Mouse (Mus musculus) liver, embryonic 14.5 days (tissue): ENCODE data around the gene Pappa. TPM values are rescaled to one million over a fixed set of nuclear protein-coding genes. Genes with fewer than 3 reads are reported as not detected.

Source experiments
- ATAC-seq: fragments of 200-750 bp; cut with Nextera tagmentation; 2 replicates; pipeline ENCODE4 v1.8.0; 2017; ENCODE audit warnings: moderate number of reproducible peaks, mild to moderate bottlenecking, moderate library complexity; ENCODE audit not compliant: insufficient read depth
- DNase-seq, 3 experiments: peaks; one replicate each; pipeline ENCODE4 v3.0.0-alpha.2; 2012 to 2013; ENCODE audit warnings: low read depth in 3 of 3, low spot score in 3 of 3
- H3K27ac ChIP-seq: fragments of 300-500 bp; sonication (generic); 2 replicates; pipeline ENCODE4 v1.5.1; 2014; ENCODE audit warnings: moderate library complexity, mild to moderate bottlenecking, control low read depth, inconsistent platforms
- H3K27me3 ChIP-seq: fragments of 300-500 bp; sonication (generic); 2 replicates; pipeline ENCODE4 v1.6.1; 2014; ENCODE audit warnings: mild to moderate bottlenecking, low read length, moderate library complexity; ENCODE audit not compliant: control insufficient read depth, insufficient read depth
- H3K36me3 ChIP-seq: fragments of 300-500 bp; sonication (generic); replicated peaks from 2 replicates; pipeline ENCODE4 v1.6.1; 2014; ENCODE audit warnings: low read depth; ENCODE audit not compliant: control insufficient read depth, insufficient read depth
- H3K4me1 ChIP-seq, 2 experiments: fragments of 200-500 bp in 1 of 2; fragments of 300-500 bp in 1 of 2; sonication (generic) in 1 of 2; replicated peaks; 2 replicates each; pipeline ENCODE4 v1.6.1; 2012 to 2014; ENCODE audit warnings: antibody characterized with exemption in 1 of 2, inconsistent platforms in 1 of 2, low read length in 1 of 2; ENCODE audit not compliant: control insufficient read depth in 2 of 2, insufficient read depth in 2 of 2
- H3K4me2 ChIP-seq: fragments of 300-500 bp; sonication (generic); 2 replicates; pipeline ENCODE4 v1.6.1; 2014; ENCODE audit warnings: low read depth, mild to moderate bottlenecking, control low read depth, moderate library complexity
- H3K4me3 ChIP-seq, 2 experiments: fragments of 200-500 bp in 1 of 2; fragments of 300-500 bp in 1 of 2; sonication (generic) in 1 of 2; 2 replicates each; pipeline ENCODE4 v1.5.1; 2012 to 2014; ENCODE audit warnings: low read depth in 2 of 2, low read length in 2 of 2, mild to moderate bottlenecking in 2 of 2, control low read depth in 1 of 2, inconsistent platforms in 1 of 2, moderate library complexity in 1 of 2; ENCODE audit not compliant: insufficient read depth in 1 of 2
- H3K9ac ChIP-seq: fragments of 300-500 bp; sonication (generic); replicated peaks from 2 replicates; pipeline ENCODE4 v1.6.1; 2014; ENCODE audit warnings: mild to moderate bottlenecking, control low read depth, moderate library complexity
- H3K9me3 ChIP-seq: fragments of 300-500 bp; sonication (generic); 2 replicates; pipeline ENCODE4 v1.6.1; 2016; ENCODE audit warnings: low read length, mixed read lengths; ENCODE audit not compliant: control insufficient read depth
- CTCF ChIP-seq: IDR thresholded peaks from 2 replicates; pipeline ENCODE4 v1.5.1; 2016; ENCODE audit warnings: antibody characterized with exemption, low read depth, control low read depth
- EP300 ChIP-seq: IDR thresholded peaks from 2 replicates; pipeline ENCODE4 v1.6.1; 2016; ENCODE audit warnings: antibody characterized with exemption, low read depth
- WGBS: fragments of 180-500 bp; shearing (Covaris S2); extraction: QIAGEN DNeasy Blood & Tissue Kit; methylation state at CpG from one replicate; pipeline ENCODE4 v1.1.7; 2014; ENCODE audit not compliant: insufficient replicate concordance; 5-methylcytosine and 5-hydroxymethylcytosine counted together
- polyA plus RNA-seq, 2 experiments: library from polyadenylated mRNA; depleted of rRNA in 1 of 2; stranded (reverse) in 1 of 2; unstranded in 1 of 2; fragments of >200 nt; fragmentation: Nextera tagmentation in 1 of 2; extraction: Ambion mirVana in 1 of 2; gene quantifications; 2 replicates each; pipeline versions ENCODE4 v1.2.1 to v1.2.3; 2012 to 2014

Pappa gene
- polyA plus RNA-seq (2012; rRNA removed) (0.01 TPM in 2 replicates), polyA plus RNA-seq (2014; fragmentation: Nextera tagmentation; extraction: Ambion mirVana) (0.01 and 0.03 TPM in 2 replicates)

DNA sequence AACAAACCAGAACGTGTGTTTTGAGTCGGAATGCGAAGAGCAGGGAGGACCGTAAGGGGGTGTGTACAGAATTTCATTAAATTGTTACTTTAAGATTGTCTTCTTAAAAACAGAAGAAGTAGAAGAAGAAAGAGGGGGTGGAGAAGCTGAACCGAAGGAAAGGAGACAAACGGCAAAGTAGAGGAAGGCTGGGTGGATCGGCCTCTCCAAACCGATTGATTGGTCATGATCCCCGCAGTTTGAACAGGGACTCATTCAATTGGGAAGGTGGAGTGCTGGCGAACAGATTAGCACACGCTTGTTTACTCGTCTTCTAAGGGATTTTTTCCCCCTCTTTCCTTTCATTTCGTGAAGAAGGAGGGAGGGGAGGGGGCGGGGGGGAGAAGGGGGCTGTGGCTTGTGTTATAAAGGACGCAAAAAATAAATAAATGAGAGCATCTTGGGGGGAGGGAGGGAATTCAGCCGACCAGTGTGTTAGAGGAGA, at the start of gene Pappa:
TSS of gene Pappa (plus strand) at position 434 of the 484 bp plus-strand sequence.
- TF ChIP-seq EP300, result no peak
- no peak for TF ChIP-seq CTCF
- peak within 1 kb of the TSS; percentile 52 for H3K4me2 ChIP-seq
- no peaks in the 10 kb centered on the region for H3K36me3 ChIP-seq
- WGBS, result 2% methylated on average over 16 of the region's 16 CpGs
- H3K9ac ChIP-seq, result no peak within 1 kb of the TSS
- peaks cover 28% of the 10 kb centered on the region for H3K27me3 ChIP-seq
- ATAC-seq (no peak), DNase-seq (no peak)
- no peaks in the 10 kb centered on the region for H3K9me3 ChIP-seq
- H3K4me3 ChIP-seq, result peak within 1 kb of the TSS; percentile 21 to 40; a peak in 3 of 4 replicates
- H3K4me1 ChIP-seq, result no peaks in the 10 kb centered on the region
- H3K27ac ChIP-seq, result no peak within 1 kb of the TSS

DNA sequence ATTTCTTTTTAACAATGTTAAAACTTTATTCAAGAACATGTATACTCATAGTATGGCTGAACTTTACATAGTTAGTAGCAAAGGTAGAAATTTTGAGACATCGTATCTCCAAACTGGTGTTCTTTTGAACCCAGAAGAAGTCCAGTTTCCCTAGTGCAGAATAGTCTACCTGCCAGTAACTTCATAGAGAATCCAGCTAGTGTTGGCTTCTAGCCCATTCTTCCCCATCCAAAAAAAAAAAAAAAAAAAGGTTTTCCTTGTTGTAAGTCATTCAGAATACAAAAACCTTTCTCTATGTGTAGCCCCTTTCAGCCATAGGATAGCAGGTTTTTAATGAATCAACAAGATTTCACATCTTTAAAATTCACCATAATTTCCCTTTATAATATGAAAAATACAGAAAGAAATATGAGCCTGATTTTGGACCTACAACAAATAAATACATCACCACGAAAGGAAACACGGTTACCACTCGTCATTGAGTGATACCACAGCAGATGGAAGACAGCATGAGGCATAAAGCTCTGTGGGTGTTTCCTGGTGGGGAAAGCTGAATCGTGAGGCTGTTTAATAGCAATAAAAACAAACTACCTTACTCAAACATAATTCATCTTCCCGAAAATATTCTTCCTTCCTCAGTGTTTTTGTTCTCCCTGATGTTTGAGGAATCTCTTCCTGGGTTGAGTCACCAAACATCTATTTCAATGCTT, 45.9 kb upstream of the Pappa start:
- no peaks in the 10 kb centered on the region for H3K9me3 ChIP-seq
- no peak overlapping the region for H3K9ac ChIP-seq
- TF ChIP-seq EP300, result no peak
- no peak for TF ChIP-seq CTCF
- WGBS, result 60% methylated on average over 6 of the region's 6 CpGs
- H3K4me3 ChIP-seq, result no peak overlapping the region
- no peaks in the 10 kb centered on the region for H3K36me3 ChIP-seq
- no peak overlapping the region for H3K27ac ChIP-seq
- DNase-seq (no peak), ATAC-seq (no peak)
- H3K4me2 ChIP-seq, result no peak overlapping the region
- H3K4me1 ChIP-seq, result no peaks in the 10 kb centered on the region
- H3K27me3 ChIP-seq, result no peaks in the 10 kb centered on the region

DNA sequence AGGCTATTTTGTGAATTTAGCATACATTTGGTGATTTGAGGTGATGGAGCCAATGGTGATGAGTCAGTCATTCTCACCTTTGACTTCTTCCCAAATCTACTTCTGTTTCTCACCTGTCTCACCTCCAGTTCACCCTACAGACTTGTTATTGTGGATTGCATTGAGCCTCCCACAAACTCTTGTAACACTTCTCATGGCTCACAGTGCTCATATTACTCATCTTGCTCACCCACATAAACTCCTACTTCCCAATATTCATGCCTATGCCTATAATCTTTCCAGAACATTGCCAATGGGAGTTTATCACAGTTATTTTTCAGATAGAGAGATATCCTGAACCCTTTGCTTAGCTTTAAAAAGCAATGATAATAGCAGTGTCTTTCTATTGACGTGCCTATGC, 37.1 kb upstream of the Pappa start:
- no peak overlapping the region for H3K4me3 ChIP-seq
- no peaks in the 10 kb centered on the region for H3K4me1 ChIP-seq
- no peak for DNase-seq
- H3K9me3 ChIP-seq, result no peaks in the 10 kb centered on the region
- ATAC-seq, result no peak
- H3K4me2 ChIP-seq, result no peak overlapping the region
- TF ChIP-seq CTCF (no peak), EP300 (no peak)
- H3K9ac ChIP-seq, result no peak overlapping the region
- WGBS, result 53% methylated on average over 1 of the region's 1 CpGs
- no peaks in the 10 kb centered on the region for H3K36me3 ChIP-seq
- no peak overlapping the region for H3K27ac ChIP-seq
- no peaks in the 10 kb centered on the region for H3K27me3 ChIP-seq

GRCm38 (mm10) chr4:65087592-65087991, 36.4 kb upstream of the Pappa start:
- H3K27ac ChIP-seq, result no peak overlapping the region
- no peak overlapping the region for H3K9ac ChIP-seq
- H3K4me2 ChIP-seq, result no peak overlapping the region
- H3K4me3 ChIP-seq, result no peak overlapping the region
- no peak for TF ChIP-seq CTCF
- TF ChIP-seq EP300, result no peak
- no peak for ATAC-seq
- WGBS, result 63% methylated on average over 5 of the region's 5 CpGs
- H3K9me3 ChIP-seq, result no peaks in the 10 kb centered on the region
- no peak for DNase-seq
- H3K36me3 ChIP-seq, result no peaks in the 10 kb centered on the region
- no peaks in the 10 kb centered on the region for H3K4me1 ChIP-seq
- H3K27me3 ChIP-seq, result no peaks in the 10 kb centered on the region

GRCm38 (mm10) chr4:65092191-65092590, 31.8 kb upstream of the Pappa start:
- H3K27ac ChIP-seq, result no peak overlapping the region

More at GRCm38 (mm10) chr4:65092191-65092590, 31.8 kb upstream of the Pappa start:
- ATAC-seq (no peak), DNase-seq (no peak)
- no peaks in the 10 kb centered on the region for H3K9me3 ChIP-seq
- H3K4me1 ChIP-seq, result no peaks in the 10 kb centered on the region
- no peaks in the 10 kb centered on the region for H3K36me3 ChIP-seq
- H3K27me3 ChIP-seq, result no peaks in the 10 kb centered on the region
- TF ChIP-seq EP300, result no peak
- no peak for TF ChIP-seq CTCF
- 4% methylated on average over 1 of the region's 1 CpGs for WGBS
- H3K9ac ChIP-seq, result no peak overlapping the region
- H3K4me3 ChIP-seq, result no peak overlapping the region
- H3K4me2 ChIP-seq, result no peak overlapping the region
